Mouse (Mus musculus): ENCODE measurements around the gene Tgfb1i1.

The Tgfb1i1 gene

GRCm38 (mm10) chr7:128245547-128245946 is 1.1 kb upstream of the Tgfb1i1 start:
- no peak for DNase-seq

GRCm38 (mm10) chr7:128247443-128247842 is 831 bp downstream of the Tgfb1i1 start:
- DNase-seq, result peak; percentile 90 to 94

- DNase-seq, result no peak
Observed at GRCm38 (mm10) chr7:128248081-128249042, 1.8 kb downstream of the Tgfb1i1 start.

GRCm38 (mm10) chr7:128249998-128250397 is 3.4 kb downstream of the Tgfb1i1 start:
- DNase-seq, result no peak

GRCm38 (mm10) chr7:128251946-128252345 is 5.3 kb downstream of the Tgfb1i1 start:
- DNase-seq, result peak in 1 of 2 experiments; percentile 41

DNA sequence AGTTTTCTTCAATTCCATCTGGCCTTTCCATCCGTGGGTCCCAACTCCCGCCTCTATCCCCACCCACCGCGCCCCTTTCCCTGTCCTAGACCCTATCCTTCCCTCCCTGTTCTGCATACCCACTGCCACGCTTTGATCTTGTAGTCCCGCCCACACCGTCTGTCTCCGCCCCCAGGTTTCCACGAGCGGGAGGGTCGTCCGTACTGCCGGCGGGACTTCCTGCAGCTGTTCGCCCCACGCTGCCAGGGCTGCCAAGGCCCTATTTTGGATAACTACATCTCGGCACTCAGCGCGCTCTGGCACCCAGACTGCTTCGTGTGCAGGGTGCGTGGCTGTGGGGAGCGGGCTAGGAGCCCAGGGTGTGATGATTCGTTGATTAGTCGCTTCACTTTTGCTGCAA is 6.0 kb downstream of the Tgfb1i1 start:
- peak in 1 of 2 experiments; percentile 40 for DNase-seq

DNA sequence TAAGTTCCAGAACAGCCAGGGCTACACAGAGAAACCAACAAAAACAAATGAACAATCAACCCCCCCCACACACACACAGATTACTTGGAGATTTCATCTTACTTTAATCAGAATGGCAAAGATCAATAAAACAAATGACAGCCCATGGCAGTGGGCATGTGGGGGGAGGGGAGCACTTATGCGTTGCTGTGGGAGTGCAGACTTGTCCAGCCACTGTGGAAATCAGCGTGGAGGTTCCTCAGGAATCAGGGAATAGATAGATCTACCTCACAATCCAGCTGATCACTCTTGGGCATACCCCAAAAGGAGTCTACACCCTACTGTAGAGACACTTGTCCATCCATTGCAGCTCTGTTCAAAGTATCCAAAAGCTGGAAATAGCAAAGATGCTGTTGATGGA is 8.4 kb downstream of the Tgfb1i1 start:
- DNase-seq, result no peak

DNA sequence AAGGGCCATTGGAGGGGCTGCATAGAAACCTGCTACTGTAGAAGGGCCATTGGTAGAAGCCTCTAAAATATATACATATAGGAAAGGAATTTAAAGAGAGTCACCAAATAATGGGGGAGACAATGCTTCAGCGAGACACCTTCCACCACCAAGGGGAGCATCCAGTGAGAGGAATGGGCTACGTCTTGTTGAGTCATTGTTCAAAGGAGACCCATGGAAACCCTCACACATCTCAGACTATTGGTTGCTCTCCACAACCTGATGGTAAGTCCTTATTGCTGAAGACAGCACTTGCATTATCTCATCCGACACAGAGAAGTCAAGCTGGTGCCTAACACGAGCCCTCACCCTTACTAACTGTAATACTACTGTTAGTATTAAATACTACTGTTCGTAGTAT is 9.1 kb downstream of the Tgfb1i1 start:
- DNase-seq, result no peak

DNA sequence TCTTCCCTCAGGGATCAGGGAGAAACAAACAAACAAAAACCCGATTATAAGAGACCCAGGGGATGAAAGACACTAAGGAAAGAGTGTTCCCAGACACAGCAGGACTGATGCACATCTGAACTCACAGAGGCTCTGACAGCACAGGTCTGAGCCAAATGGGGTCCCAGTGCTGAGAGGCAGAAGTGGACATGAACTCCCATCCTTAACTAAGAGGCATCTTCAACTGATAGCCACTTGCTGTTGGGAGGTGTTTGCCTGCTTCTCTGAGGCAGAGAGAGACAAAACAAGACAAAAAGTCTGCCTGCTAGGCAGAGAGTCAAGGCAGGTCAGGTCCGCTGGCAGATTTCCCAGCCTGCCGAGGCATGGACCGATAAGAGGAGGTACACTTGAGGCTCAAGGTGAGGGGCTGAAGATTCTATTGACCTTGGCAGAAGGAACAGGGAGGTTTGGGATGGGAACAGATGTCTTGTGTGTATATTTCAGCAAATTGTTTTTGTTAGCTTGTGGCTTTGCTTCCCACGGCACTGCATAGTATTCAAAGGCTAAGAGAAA is 10.2 kb downstream of the Tgfb1i1 start:
- DNase-seq, result peak in 1 of 2 experiments; percentile 65

DNA sequence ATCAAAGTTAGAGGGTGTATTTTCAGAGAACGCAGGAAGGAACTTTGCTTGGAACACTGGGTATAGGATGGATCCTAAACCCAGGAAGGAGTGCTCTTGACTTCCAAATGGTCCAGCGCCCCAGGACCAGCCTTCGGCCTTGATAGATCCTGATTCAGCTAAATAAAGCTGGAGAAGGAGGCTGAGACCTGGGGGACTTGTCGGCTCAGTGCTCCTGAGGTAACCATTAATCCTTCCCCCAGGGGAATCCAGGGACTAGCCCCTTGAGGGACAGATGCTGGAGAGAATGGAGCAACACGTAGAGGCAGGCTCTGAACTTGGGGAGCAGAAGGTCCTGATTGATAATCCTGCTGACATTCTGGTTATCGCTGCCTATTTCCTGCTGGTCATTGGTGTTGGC is 18.8 kb downstream of the Tgfb1i1 start, which contains the start of gene Slc5a2:
Gene Slc5a2 (plus strand): TSS at position 247 of the 400 bp plus-strand sequence.
- DNase-seq, result peak; percentile 42 to 73

DNA sequence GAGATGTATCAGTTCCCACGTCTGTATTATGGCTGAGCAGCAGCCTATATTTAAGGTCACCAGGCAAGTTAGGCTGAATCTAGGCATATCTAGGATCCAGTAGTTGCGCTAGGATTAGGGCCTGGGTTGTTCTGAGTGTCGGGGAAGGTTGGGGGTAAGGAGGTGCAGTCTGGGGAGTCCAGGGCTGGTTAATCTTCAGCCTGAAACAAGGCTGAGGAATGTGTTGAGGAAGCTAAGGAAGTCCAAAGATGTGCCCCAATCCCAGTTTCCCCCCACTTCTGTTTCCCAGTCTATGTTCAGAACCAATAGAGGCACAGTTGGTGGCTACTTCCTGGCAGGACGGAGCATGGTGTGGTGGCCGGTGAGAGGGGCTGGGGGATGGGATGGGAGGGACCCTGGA is 19.4 kb downstream of the Tgfb1i1 start:
- DNase-seq, result peak in 1 of 2 experiments; percentile 25

- DNase-seq, result peak; percentile 62 to 76
Observed at GRCm38 (mm10) chr7:128267391-128267790, 20.8 kb downstream of the Tgfb1i1 start.

DNA sequence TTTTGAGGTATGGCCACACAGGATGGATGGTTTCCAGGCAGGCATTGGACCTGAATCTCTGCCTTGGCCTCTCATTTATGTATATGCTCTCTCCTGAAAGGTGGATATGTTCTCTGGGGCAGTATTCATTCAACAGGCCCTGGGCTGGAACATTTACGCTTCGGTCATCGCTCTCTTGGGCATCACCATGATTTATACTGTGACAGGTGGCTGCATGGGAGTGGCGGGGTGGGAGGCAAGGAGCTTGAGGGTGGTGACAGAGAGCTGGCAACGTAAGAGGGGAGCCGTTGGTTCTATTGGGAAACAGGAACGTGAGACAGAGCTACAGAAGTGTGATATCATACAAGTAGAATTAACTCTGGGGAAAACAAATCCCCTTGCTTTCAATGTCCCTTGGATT is 21.2 kb downstream of the Tgfb1i1 start:
- DNase-seq, result no peak

- no peak for DNase-seq
Observed at GRCm38 (mm10) chr7:128270431-128270850, 23.8 kb downstream of the Tgfb1i1 start.

GRCm38 (mm10) chr7:128271496-128271895 is 24.9 kb downstream of the Tgfb1i1 start:
- DNase-seq, result no peak

DNA sequence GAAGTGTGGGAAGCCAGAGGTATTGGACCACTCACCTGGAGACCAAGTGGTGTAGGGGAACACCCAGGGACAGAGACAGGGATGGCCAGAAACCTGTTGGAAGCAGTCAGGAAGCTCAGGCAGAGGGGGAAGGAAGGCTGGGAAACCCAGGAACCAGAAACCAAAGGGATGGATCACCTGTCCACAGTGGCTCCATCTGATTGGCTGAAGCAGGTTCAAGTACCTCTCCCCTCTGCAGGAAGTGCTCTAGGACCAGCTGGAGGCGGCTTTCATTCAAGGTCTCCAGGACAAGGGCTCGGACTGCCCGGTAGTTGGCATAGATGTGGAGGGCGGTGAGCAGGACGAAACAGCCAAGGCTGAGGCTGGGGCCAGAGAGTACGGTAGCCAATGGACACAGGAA is 29.4 kb downstream of the Tgfb1i1 start:
- DNase-seq, result no peak

DNA sequence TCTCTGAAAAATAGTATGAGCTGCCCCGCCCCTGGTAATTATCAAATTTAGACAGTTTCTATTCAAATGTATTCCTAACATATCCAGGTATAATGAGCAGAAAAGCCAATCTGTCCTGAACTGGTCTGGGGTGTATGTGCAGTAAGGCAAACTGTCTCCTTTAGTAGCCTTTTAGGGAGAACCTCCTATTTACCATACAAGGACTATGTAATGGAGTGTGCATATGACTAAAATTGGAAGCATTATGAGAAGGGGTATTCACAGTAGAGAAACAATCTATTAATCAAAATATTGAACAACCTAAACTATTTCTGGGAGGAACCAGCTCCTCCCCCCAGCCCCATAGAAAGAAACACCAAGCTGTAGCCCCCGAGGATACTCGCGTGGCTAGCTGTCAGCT is 33.1 kb downstream of the Tgfb1i1 start:
- no peak for DNase-seq

GRCm38 (mm10) chr7:128281765-128282164 is 35.2 kb downstream of the Tgfb1i1 start:
- no peak for DNase-seq

DNA sequence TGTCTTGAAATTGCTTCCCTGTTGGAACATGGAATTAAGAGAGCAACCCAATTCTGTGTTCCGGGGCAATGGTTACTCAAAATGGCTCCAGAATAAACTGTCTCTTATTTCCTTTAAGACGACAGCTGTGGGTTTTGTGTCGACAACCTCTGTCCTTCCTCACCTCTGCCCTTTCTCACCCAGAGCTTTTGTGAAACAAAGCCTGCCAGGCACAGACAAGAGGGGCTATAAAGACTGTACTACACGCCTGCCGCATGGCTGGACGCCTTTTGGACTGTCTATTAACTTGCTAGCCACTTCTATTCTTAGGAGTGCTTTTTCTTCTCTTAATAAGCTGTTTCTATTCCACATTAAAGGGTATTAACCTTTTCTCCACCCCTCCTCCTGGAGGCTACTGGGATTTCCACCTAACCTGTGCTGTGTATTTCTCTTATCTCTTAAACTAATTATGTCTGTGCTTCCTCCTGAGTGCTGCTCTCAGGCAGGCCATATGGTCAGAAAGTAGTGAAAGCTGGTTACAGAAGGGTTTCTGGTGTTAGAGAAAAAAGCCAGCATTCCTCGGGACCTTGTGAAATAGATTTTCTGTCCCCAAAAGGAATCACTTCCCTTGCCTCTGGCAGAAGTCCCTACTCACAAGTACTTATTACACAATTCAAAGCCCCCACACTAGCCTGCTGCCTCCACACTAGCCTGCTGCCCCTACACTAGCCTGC is 36.1 kb downstream of the Tgfb1i1 start:
- DNase-seq, result no peak

GRCm38 (mm10) chr7:128284047-128284446 is 37.4 kb downstream of the Tgfb1i1 start:
- no peak for DNase-seq

- no peak for DNase-seq
Observed at GRCm38 (mm10) chr7:128285060-128285459, 38.4 kb downstream of the Tgfb1i1 start.

DNA sequence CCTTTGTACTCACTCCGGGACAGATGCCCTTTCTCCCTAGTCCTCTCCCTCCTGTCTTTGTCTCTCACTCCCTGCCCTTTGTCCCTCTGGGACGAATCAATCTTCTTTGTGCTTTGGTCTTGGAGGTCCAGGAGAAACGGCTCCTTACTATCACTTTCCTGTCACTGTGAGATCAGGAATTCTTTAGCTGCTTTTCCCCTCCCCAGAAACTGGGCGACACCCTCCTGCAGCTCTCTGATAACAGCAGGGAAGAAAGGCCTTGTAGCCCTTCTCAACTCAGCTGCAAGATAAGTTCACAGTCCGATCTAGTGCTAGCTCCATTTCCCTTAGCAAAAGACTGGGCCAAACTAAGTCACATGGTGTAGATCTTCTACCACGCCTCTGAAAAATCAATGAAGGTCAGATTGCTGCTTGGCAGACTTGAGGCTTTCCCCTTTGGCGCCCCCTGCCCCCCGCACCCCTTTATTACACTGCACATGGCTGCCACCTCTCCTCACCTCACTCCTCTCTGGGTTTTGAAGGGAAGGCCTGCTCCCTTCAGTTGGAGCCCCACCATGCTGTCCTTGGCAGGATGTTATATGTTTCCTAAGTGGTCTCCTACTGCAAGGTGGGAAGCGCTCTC is 42.4 kb downstream of the Tgfb1i1 start:
- no peak for DNase-seq

DNA sequence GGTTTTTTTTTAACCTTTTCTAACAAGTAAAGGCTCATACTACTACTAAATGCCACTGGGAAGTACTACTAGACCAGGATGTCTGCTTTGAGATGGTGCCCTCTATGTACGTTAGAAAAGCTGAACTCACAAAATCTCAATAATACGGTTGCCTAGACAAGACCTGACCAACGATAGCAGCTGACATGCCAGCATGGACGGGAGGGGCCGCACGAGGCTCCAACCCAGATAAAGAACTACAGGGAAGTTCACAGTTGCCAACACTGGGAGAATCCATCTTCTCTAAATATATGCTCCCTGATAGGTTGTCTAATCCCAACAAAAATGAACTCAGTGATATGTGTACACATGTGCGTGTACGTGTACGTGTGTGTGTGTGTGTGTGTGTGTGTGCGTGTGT is 48.2 kb downstream of the Tgfb1i1 start:
- no peak for DNase-seq
